Mouse (Mus musculus) neutrophil, adult 5-6 weeks (primary cell): ENCODE results near the gene Numa1. TPM values are rescaled to one million over a fixed set of nuclear protein-coding genes. Genes with fewer than 3 reads are reported as not detected.
"Not testable (repeated sequence)": the region's sequence is repeated elsewhere in the genome, so short reads cannot be mapped to it uniquely, and the experiment has no call there.

Experiments
- ATAC-seq: fragments of 151-379, 151-347 bp; 2 replicates; pipeline ENCODE4 v1.8.0; 2017; ENCODE audit warnings: mild to moderate bottlenecking, moderate TSS enrichment; ENCODE audit not compliant: insufficient number of reproducible peaks, poor library complexity, low FRiP score, severe bottlenecking; ENCODE audit errors: extremely low read depth
- total RNA-seq: library from RNA; stranded (forward); fragments of 200-1000 nt; gene quantifications from 2 replicates; pipeline ENCODE4 v1.2.3, GENCODE M21; 2017

The Numa1 gene
- total RNA-seq: 225 and 227 TPM in 2 replicates

DNA sequence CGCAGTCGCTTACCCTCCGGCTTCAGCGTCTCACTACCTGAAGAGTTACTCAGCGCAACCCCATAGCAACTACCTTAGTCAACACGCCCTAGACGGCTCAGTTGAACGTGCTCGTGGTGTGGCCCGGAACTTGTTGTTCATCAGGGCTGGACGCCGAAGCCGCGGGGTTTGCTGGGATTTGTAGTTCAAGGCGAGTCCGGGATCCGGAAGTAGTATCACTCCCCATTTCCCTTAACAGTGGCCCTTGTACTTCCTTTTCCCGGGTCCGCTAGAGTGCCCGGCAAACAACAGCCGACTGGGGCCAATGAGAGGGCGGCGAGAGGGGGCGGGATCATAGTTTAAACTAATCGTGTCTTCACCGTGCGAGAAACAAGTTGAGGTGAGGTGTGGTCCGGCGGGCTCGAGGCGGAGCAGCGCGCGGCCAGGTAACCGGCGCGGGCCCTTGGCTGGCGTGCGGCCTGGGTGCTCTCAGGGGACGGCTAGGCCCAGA lies at the start of gene Numa1, which contains the start of gene Lrrc51:
Numa1 (plus strand) TSS at position 361 of the 490 bp plus-strand sequence.
Lrrc51 (minus strand) TSS at position 145 of the 490 bp plus-strand sequence.
- peak; percentile 98 for ATAC-seq

DNA sequence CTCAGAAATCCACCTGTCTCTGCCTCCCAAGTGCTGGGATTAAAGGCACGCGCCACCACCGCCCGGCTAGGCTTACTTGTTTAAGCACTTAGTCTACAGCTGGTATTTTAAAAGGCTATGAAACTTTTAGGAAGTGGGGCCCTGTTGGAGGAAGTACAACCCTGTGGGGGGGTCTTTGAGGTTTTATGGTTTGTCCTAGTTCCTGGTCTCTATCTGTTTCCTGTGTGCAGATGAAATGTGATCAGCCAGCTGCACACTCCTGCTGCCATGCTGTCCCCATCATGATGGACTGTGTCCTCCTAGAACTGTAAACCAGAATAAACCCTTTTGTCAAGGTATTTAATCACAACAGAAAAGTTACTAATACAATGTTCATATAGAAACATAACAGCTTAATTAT lies 49.8 kb upstream of the Numa1 start:
- ATAC-seq: no peak

DNA sequence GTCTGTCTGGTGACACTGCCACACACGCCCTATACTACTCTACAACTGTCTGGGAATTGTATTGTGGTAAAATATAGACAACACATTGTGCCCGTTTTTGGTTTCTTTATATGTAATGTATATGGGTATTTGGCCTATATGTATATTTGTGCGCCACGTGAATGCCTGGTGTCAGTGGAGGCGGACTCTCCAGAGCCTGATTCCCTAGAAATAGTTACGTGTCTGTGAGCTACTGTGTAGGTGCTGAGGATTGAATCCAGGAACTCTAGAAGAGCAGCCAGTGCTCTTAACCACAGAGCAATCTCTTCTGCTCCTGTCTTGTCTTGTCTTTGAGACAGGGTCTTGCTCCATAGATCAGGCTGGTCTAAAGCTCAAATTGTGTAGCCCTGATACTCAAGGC lies 47.6 kb upstream of the Numa1 start:
- no peak for ATAC-seq

DNA sequence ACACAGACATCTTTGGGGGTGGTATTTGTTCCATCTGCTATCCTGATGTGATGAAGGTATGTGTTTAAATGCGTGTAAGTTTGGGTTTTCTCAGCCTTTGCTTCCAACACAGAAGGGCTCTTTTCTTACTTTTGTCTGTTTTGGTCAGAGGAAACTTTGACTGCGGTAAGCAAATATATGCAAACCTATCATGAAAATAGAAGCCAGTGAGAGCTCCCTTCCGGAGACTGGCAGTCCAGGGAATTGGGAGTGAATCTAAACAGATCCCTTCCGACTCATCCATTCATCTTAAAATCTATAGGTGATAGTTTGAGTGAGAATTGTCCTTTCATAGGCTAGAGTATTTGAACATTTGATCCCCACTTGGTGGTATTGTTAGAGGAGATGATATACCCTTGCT lies 45.5 kb upstream of the Numa1 start:
- ATAC-seq: no peak

DNA sequence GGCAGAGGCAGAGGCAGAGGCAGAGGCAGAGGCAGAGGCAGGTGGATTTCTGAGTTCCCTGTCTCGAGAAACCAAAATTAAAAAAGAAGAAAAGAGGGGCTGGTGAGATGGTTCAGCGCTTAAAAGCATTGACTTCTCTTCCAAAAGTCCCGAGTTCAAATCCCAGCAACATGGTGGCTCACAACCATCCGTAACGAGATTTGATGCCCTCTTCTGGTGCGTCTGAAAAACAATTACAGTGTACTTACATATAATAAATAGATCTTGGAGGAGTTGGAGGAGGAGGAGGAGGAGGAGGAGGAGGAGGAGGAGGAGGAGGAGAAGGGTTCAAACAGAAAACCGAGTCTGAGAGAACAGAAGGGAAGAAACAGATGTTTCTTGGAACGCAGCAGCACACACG lies 38.2 kb upstream of the Numa1 start:
- no peak for ATAC-seq

DNA sequence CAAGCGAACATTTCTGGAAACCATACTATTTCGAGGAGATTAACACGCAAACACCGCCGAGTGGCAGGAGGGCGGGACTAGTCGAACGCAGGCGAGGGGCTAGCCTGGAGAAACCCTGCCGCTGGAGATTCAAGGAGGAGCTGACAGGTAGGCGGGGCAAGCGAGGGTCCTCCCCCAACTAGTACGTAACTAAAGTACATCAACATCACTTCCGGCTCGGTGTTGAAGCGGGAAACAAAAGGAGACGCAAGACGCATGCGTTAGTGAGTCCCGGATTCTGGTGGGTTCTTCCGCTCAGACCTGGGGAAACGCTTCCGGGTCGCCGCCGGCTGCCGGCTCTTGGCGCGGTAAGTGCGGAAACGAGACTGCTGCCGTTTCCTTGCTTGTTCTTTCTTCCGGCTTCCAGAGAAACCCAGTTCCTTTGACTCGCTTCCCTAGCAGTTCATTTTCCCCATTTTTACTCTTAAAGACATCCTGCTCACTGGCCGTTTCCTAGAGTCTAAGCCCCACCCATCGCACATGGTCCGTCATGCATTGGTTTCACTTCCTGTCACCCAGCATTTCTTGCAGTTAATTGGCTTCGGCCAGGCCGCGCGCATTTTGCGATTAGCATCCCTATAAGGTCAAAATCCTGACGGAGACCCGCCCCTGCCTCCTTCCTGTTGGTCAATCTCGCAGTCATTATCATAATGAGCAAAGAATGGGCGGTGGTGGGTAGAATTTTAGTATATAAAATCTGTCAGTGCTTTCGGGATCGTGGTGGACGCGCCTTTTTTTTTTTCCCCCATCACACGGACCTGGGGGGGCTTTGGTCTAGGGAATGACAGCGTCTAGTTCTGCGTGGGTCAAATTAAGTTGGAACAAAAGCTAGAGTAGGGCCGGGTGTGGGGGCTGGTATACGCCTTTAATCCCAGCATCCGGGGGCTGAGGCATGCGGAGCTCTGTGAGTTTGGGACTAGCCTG lies 37.5 kb upstream of the Numa1 start:
- peak; percentile 94 for ATAC-seq

DNA sequence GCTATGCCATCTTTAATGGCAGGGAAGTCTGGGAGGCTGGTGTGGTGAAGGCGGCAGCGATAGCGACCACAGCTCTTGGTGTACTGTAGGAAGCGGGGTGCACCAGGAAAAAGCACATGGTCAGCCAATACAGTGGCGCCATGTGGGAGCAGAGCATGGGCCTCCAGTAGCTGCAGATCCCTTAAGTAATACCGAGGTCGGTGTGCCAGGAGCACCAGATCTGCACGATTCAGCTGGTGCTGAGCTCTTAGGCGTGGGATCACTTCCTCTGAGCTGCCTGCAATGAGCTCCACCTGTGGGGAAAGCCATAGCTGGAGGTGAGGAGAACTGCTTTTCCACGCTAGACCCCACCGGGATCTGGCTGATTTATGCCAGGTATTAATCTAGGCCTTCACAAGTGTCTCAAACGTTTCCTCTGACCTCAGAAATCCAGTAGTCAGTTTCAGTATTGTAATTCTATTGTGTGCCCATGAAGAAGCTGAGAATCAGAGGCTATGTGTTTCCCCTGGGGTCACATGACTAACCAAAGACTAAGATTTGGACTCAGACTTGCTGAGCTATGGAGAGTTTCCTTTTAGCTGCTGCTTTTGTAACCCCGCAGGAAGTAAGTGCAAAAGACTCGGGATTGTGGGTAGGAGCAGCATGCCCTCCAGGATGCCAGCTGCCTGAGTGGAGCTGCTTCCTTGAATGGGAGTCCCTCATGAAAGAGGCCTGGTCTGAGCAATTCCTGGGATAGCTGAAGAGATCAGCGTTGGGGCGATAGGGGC lies 33.4 kb upstream of the Numa1 start:
- ATAC-seq: no peak

DNA sequence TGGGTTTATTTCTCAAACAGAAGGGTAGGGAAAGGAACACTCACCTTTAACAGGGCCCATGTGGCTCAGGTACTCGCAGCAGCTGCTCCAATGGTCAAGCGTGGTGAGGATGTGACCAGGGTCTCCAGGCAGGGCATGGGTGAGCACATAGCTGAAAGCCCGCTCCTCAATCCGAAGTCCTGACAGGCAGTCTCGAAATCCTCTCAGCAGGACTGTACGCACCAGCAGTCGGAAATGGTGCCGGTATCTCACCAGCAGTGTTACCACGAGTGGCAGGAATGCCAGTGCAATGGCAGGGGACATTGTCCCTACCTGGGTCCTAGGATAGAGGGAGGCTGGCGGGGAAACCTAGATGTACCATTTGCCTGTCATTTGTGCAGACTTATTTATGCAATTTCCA lies 31.9 kb upstream of the Numa1 start:
- no peak for ATAC-seq

DNA sequence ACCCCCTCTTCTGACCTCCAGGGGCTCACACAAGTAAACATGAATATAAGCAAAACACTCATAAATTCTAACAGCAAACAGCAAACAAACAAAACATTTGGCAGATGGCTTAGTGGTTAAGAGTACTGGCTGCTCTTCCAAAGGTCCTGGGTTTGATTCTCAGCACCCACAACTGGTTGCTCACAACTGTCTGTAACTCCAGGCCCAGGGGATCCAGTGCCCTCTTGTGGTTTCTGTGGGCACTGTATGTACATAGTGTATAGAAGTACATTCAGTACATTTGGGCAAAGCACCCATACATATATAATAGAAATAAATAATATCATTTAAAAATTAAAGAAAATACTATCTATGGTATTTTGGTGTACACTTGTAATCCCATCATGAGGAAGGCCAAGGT lies 31.1 kb upstream of the Numa1 start:
- ATAC-seq: no peak

DNA sequence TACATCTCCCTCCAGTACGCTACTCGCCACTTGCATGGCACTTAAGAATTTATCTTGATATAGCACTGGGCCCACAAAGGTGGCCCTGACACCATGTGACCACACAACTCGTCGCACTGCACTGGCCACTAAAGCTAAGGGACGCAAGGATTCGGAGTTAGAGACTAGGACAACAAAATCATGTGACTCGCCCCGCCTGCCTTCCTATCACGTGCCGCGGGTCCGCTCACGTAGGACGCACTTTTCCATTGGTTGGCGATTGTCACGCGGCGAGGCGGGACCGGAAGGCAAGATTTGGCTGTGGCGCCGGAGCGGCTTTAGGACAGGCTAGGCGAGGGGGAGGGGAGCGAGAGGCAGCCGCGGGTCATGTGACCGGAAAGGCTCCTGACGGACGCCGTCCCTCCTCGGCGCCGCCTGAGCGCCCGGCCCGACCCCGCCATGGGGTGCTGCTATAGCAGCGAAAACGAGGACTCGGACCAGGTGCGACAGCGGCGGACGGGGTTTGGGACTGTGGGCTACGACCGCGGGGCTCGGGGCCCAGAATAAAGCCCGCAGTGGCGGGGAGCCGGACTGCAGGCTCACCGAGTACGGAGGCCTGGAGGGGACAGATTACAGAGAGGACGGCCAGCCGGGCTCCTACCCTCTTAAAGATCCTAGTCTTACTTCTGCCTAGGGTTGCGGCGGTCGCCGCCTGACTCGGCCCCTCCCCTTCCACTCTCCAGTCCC lies 28.2 kb upstream of the Numa1 start, which contains the start of gene Lamtor1:
Lamtor1 (plus strand) TSS at position 344 of the 726 bp plus-strand sequence.
- ATAC-seq: peak; percentile 94

DNA sequence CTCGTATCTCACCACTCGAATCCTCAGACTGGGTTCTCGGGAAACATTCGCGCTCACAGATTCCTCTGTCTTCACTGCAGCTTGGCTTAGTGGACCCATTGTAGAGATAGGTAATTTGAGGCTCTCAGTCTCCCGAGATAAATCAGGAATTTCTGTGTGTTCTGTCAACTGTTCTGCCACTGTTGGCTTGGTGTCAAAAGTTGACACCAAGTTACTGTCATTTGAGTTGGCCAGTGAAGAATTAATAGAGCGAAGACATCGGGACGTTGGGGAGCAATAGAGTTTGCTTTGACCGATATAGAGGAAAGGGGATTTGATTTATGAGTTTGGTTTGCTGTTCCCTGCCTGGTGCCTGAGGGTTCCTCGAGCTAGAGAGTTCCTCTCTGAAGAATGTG lies 27.6 kb upstream of the Numa1 start, which contains the start of gene Tomt:
Tomt (minus strand) TSS at position 73 of the 395 bp plus-strand sequence.
- ATAC-seq: no peak

DNA sequence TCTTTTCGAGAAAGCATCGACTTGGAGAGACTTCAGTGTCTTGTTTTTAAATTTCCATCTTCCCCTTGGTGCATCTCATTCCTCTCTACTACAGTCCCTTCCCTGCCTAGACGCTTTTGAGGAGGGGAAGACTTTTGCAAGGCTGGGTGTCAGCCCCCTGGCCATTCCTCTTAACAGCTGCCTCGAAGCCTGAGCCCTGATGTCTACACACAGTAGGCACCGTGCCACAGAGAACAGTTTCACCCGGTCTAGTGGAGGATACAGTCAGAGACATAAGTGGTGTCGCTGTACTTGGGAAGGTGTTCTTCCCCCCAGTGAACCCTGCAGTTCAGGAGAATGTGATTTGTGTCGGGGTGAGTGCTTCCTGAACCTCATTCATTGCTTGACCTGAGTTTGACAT lies 27.2 kb upstream of the Numa1 start:
- ATAC-seq: no peak

DNA sequence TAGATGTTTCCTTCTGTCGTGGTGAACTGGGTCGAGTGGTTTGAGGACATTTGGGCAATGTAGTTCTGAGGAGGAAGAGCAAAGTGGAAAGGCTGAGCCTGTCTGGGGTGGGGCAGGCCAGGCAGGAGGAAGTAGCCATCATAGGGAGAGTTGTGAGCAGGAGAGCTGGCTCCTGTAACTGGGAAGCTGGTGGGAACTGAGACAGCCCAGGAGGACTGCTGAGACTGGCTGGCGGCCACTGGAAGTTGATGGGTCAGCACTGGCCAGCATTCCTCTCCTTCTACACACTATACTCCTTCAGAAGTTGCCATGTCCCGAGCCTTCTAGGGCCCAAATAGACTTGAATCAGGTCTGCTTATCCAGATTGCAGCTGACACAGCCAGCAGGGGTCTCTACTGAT lies 25.5 kb upstream of the Numa1 start:
- no peak for ATAC-seq

DNA sequence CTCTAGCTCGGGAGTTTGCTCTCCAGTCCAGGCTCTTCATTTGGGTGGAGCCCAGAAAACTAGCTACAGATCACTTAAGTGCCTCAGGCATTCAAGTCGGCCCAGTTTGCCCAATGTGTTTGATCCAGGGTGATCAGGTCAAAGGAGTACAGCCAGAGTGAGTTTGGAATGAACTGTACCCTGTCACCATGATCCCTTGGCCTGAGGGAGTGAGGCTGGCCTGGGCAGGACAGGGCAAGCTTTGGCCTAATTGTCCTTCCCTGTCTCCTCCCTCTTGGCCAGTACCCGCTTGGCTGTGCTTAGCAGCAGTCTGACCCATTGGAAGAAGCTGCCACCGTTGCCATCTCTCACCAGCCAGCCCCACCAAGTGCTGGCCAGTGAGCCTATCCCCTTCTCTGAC lies 23.8 kb upstream of the Numa1 start:
- ATAC-seq: no peak

DNA sequence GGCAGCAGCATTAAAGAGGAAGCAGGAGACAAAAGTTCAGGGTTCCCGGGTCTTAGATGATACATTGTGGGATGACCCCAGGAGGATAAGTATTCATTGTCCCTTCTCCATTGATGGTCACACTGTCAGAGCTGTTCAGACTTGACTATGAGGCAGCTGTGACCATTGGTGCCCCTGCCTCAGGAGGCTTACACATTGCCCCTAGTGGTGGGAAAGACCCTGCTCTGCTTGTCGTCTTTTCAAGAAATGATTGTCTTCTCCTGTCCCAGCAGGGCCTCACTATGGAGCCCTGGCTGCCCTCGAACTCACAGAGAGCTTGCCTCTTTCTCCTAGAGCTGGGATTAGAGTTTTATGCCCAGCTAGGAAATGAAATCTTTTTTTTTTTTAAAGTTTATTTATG lies 21.9 kb upstream of the Numa1 start:
- ATAC-seq: no peak

DNA sequence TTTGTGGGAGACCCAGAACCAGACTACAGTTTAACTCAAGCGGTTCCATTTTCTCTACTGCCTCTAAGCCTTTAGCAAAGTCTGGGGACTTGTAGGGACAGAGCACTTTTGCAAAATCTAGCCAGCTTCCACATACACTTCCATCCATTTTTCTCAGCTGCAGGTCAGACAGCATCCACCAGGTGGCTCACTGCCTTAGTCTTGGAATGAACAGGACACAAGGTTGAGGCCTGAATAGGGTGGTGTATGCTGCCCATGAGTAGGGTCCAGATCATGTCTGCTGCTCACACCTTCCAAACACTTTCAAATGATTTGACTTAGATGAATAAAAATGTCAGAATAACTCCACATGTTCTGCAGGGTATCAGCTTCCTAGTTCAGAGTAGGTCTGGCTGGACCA lies 15.8 kb upstream of the Numa1 start:
- ATAC-seq: peak; percentile 76

DNA sequence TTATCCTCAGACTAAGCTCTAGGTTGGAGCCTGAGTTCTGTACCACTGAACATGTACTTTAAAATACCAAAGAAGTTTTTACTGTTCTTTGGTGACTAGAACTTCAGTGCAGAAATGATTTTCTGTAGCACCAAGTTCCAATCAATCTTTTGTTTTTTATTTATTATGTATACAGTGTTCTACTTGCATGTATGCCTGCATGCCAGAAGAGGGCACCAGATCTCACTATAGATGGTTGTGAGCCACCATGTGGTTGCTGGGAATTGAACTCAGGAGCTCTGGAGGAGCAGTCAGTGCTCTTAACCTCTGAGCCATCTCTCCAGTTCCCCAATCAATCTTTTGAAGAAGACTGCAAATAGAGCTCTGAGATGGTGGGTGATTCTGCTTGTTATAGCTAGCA lies 8.0 kb upstream of the Numa1 start:
- not testable (repeated sequence) for ATAC-seq

DNA sequence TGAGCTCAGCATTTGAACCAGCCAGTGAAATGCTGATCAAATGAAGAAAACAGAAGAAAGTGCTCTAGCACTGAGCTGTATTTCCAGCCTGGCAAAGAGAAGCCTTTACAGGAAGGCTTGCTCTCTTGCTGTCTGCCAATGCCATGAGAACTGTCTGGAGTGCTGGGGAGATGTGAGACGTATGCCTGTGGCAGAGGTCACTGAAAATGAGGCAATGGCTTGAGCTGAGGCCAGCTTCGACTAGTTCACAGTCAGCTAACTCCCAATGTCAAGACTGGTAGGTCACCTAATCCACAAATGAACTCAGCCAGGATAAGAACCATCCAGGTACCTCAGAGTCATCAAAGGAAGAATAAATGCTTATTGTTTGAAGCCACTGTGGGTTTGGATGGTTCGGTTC lies 5.8 kb upstream of the Numa1 start:
- ATAC-seq: no peak

DNA sequence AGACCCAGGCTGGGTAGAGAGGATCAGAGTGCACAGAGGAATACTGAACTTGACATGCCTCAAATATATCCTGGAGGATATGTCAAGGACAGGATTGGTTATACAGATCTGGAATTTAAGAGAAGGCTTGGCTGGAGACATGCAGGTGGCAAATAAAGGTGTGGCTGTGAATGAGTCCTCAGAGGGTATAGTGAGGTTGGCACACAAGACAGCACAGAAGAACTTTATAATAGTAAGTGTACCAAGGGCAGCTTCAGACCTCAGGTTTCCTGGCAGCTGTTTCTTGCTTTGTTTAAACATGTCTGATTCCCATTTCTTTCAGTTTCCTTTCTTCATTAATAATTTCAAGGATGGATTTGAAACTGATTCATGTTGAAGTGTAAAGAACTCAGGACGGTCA lies 1.4 kb upstream of the Numa1 start:
- no peak for ATAC-seq
